Comparison of ENCODE assay signal across 8 mouse cellular contexts in the genomic region with DNA sequence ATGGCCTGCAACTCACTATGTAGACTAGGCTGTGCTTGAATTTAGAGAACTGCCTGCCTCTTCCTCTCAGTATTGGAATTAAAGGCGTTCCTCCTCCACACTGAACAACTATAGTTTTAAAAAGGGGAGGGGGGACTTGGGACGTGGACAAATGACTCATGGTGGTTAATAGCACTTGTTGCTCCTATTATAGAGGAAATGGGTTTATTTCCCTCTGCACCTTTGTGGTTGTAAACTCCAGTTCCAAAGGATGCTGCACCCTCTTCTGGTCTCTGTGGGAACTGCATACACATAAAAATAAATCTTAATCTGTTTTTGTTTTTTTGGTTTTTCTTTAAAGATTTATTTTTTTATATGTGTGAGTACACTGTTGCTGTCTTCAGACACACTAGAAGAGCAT. TPM values are rescaled to one million over a fixed set of nuclear protein-coding genes. Genes with fewer than 3 reads are reported as not detected.
A peak's percentile ranks its signal among the peaks of the same experiment; 100 is the strongest.
DNase-seq lines count a peak whose midpoint lies in the region; ATAC-seq and TF ChIP-seq lines count a peak whose summit lies in the region.

No protein-coding gene starts in this region.

- no peak for ATAC-seq in neural tube, embryonic 15.5 days (ENCODE audit: low FRiP score)

- TF ChIP-seq CTCF in layer of hippocampus, adult 2 months (conservative IDR thresholded peaks at IDR 0.05) = peak; percentile 87

- no peaks in the 10 kb centered on the region for H3K36me3 ChIP-seq in neural tube, embryonic 15.5 days

- WGBS in neural tube, embryonic 15.5 days = 19% methylated on average over 2 of the region's 2 CpGs

- peaks cover 25% of the 10 kb centered on the region for H3K4me1 ChIP-seq in neural tube, embryonic 15.5 days

- no peak overlapping the region for H3K9ac ChIP-seq in neural tube, embryonic 15.5 days (replicated peaks)

- DNase-seq in adrenal gland, adult (ENCODE audit: inconsistent age in 2 of 2, low spot score in 1 of 2) = peak; percentile 14 to 79
- DNase-seq in adrenal gland, postnatal 25 days = no peak
- DNase-seq in layer of hippocampus, adult 2 months (ENCODE audit: low spot score in 2 of 2) = no peak
- DNase-seq in layer of hippocampus, postnatal 36 days = no peak
- peak; percentile 36 for DNase-seq in c-Kit-negative CD71-positive TER-119-positive erythroid progenitor cells, embryonic 14.5 days (ENCODE audit: low read depth, low spot score)
- peak; percentile 42 for DNase-seq in mesoderm, embryonic 11.5 days (ENCODE audit: low read depth, low spot score)
- no peak for DNase-seq in adrenal gland, postnatal 4 days (ENCODE audit: low spot score in 2 of 2)

- H3K9me3 ChIP-seq in neural tube, embryonic 15.5 days (replicated peaks) = no peaks in the 10 kb centered on the region

- no peak overlapping the region for H3K4me3 ChIP-seq in layer of hippocampus, adult 2 months
- no peak overlapping the region for H3K4me3 ChIP-seq in neural tube, embryonic 15.5 days (replicated peaks)

- H3K27ac ChIP-seq in layer of hippocampus, adult 2 months = no peak overlapping the region
- H3K27ac ChIP-seq in neural tube, embryonic 15.5 days (replicated peaks) = no peak overlapping the region

- H3K4me2 ChIP-seq in neural tube, embryonic 15.5 days = no peak overlapping the region

- no peaks in the 10 kb centered on the region for H3K27me3 ChIP-seq in neural tube, embryonic 15.5 days (replicated peaks)

RNA-seq across cellular contexts. Expression of gene Nadk, which starts 6.0 kb away (rescaled TPM):
- total RNA-seq in adrenal gland, postnatal 25 days (2021) = 294 and 306 TPM in 2 replicates
- total RNA-seq in layer of hippocampus, adult 2 months (2021) = 10 to 100 TPM; 61.2 to 63.5 TPM
- total RNA-seq in layer of hippocampus, postnatal 36 days (2021) = 10 to 100 TPM; 65.8 to 71.5 TPM
- 75.0 and 81.5 TPM in 2 replicates for polyA plus RNA-seq in neural tube, embryonic 15.5 days (2015; fragmentation: Nextera tagmentation; extraction: Ambion mirVana)
- 100 to 1,000 TPM; 147 to 160 TPM for total RNA-seq in adrenal gland, postnatal 4 days (2021)

RNA-seq across cellular contexts. Expression of gene Slc35e2, which starts 33.0 kb away (rescaled TPM):
- 36.8 and 52.0 TPM in 2 replicates for total RNA-seq in adrenal gland, postnatal 25 days (2021)
- 10 to 100 TPM; 39.7 to 40.3 TPM for total RNA-seq in layer of hippocampus, adult 2 months (2021)
- 10 to 100 TPM; 40.1 to 41.0 TPM for total RNA-seq in layer of hippocampus, postnatal 36 days (2021)
- 14.1 and 14.4 TPM in 2 replicates for polyA plus RNA-seq in neural tube, embryonic 15.5 days (2015; fragmentation: Nextera tagmentation; extraction: Ambion mirVana)
- 10 to 100 TPM; 30.5 to 32.9 TPM for total RNA-seq in adrenal gland, postnatal 4 days (2021)

RNA-seq across cellular contexts. Expression of gene Cdk11b, which starts 56.5 kb away (rescaled TPM):
- 50.9 and 68.4 TPM in 2 replicates for total RNA-seq in adrenal gland, postnatal 25 days (2021)
- 10 to 100 TPM; 43.6 to 48.8 TPM for total RNA-seq in layer of hippocampus, adult 2 months (2021)
- 10 to 100 TPM; 43.6 to 46.8 TPM for total RNA-seq in layer of hippocampus, postnatal 36 days (2021)
- 52.7 and 53.4 TPM in 2 replicates for polyA plus RNA-seq in neural tube, embryonic 15.5 days (2015; fragmentation: Nextera tagmentation; extraction: Ambion mirVana)
- total RNA-seq in adrenal gland, postnatal 4 days (2021) = 10 to 100 TPM; 53.8 to 55.0 TPM

Comparison
In these comparisons a context has a peak if more than half of its experiments do, and no peak if none do; other contexts are left out.
1. DNase-seq: peak in adrenal gland, adult (2 of 2), c-Kit-negative CD71-positive TER-119-positive erythroid progenitor cells, embryonic 14.5 days (single experiment) and mesoderm, embryonic 11.5 days (single experiment); none in adrenal gland, postnatal 25 days (single experiment), layer of hippocampus, adult 2 months (0 of 2), layer of hippocampus, postnatal 36 days (0 of 2) and adrenal gland, postnatal 4 days (0 of 2).